Mouse (Mus musculus) layer of hippocampus, adult 8-10 months (tissue): ENCODE measurements around the gene Rreb1. TPM values are rescaled to one million over a fixed set of nuclear protein-coding genes. Genes with fewer than 3 reads are reported as not detected.

Experiments
- DNase-seq, 2 experiments: peaks; one replicate each; pipeline ENCODE4 v3.0.0; 2022; ENCODE audit warnings: low spot score in 2 of 2
- total RNA-seq, 4 experiments: library from RNA; stranded (reverse); gene quantifications; 2 replicates each; pipeline ENCODE4 v1.2.4; 2022

Gene Rreb1
- total RNA-seq, 4 experiments from 2014 or later: 70.8 to 99.4 (median 89.0) TPM

DNA sequence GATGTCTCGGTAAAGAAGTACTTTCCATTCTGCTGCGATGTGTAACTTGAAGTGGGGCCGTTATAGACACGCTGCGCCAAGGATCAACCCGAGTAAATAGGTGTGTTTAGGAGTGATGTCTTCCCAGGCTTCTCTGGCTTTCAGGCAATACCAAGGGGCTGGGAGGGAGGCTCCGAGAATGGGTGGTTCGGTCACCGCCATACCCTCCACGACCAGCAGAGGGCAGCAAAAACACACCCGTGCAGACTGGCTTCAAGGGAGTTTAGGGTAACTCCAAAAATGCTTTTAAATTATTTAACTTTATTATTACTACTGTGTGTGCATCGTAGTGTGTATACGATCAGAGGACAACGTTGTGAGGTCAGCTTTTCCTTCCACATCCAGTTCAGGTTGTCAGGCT is 191.1 kb downstream of the Rreb1 start:
- DNase-seq: peak; percentile 73 to 91

DNA sequence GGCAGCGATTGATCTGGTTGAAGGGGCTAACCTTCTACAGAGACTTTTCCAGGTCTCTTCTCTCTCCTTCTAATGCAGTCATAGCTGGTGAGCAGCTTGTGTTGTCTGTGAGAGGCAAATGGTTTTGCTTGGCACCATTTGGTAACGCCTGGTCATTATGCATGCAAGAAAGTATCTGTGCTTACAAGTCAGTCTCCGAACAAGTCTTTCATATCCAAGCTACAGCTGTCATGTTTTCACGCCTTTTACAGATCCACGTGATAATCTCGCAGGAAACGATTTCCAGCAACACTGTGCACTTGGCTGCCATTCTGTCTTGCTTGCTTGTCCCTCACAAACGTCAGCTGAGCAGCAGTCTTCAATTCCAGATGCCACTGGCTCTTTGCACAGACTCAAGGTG is 191.8 kb downstream of the Rreb1 start:
- DNase-seq: peak in 1 of 2 experiments; percentile 49

DNA sequence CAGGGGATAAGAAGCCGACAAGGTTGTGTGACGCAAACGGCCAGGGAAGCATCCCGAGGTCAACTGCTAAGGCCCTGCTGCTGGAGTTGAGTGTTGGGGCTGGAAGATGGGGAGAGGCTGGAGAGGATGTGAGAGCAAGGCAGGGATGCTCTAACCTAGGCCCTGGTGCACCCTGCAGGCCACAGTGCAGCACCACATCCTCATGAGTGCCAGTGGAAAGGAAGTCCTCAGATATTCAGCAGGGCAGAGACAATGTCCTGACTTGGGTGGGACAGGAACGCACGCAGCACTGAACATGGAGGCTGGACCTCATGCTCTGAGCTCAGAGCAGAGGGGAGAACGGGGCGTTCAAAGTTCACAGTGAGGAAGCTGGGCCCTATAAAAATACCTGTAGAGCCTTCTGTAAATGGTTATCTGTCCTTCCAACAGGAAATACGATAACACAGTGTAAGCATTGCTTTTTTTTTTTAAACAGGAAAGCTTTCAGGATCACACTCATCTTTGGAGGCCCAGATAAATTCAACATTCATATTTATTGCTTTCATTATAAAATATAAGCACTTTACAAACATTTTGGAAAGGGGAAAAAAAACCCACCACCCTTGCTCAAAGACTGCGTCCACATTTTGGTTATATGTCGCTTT is 192.8 kb downstream of the Rreb1 start:
- DNase-seq: no peak

- no peak for DNase-seq
These were observed 195.8 kb downstream of the Rreb1 start for GRCm38 (mm10) chr13:37974036-37974435.

DNA sequence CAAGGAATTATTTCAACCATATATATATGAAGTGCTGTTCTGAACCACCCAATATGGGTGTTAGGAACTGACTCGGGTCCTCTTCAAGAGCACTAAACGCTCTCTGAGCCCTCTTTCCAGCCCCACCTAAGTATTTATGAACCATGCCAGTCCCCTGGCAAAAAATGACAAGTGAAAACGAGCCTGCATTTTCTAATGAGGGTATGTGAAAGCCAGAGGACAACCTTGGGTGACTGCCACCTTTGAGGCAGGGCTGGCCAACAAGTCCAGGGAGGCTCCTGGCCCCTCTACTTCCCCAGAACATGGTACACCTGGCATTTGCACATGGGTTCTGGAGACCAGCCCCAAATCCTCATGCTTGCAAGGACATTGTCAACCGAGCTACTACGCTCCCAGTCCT is 196.5 kb downstream of the Rreb1 start:
- DNase-seq: no peak

DNA sequence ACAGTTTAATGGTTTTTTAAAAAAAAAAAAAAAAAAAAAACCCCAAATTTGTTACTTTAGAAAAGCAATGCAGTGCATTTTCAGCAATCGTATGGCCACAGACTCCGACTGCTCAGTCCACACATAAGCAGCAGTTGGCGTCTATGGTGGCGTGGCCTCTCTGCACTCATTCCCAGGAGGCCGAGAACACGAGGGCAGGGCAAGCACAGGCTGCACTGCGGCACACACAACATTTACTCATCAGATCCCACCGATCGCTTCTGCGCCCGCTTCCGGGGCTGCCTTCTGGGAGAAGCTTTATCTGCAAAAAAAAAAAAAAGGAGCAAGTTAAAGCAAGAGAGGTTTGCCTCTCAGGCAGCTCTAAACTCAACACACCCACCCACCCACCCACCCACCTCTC is 201.3 kb downstream of the Rreb1 start:
- DNase-seq: no peak

DNA sequence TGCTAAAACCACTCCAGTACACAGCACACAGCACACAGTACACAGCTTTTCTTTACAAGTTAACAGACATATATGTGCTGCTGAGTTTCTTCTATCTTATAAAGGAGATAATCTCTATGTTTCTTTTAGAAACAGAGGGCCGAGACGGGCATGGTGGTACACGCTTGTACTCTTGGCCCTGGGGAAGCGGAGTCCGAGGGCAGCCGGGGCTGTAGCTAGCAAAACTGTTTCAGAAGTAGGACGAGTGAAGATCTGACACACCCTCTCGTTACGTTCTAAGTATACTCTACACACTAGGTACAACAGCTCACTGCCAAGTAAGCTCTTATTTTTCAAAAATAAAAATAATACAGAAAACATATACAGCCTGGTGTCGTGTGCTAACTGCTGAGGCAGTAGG is 202.1 kb downstream of the Rreb1 start:
- no peak for DNase-seq

GRCm38 (mm10) chr13:37981063-37981462 is 202.9 kb downstream of the Rreb1 start:
- DNase-seq: no peak

DNA sequence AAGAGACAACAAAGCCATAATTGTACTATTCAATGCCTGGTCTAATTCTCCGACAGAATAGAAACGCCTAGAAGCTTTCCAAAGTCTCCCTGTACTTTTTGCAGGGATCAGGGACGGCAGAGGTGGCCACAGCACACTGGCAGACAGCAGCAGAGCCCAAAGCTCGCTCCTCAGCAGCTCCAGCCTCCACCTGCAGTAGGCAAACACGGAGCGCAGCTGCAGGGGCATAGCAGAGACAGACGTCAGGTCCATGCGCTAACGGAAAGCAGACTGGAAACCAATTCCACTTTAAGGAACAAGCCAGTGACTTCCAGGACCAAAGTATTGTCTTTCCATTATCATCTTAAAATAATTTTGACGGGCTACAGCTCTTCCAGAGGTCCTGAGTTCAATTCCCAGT is 208.0 kb downstream of the Rreb1 start:
- DNase-seq: no peak

- no peak for DNase-seq
These were observed 211.5 kb downstream of the Rreb1 start for GRCm38 (mm10) chr13:37989701-37990100.

DNA sequence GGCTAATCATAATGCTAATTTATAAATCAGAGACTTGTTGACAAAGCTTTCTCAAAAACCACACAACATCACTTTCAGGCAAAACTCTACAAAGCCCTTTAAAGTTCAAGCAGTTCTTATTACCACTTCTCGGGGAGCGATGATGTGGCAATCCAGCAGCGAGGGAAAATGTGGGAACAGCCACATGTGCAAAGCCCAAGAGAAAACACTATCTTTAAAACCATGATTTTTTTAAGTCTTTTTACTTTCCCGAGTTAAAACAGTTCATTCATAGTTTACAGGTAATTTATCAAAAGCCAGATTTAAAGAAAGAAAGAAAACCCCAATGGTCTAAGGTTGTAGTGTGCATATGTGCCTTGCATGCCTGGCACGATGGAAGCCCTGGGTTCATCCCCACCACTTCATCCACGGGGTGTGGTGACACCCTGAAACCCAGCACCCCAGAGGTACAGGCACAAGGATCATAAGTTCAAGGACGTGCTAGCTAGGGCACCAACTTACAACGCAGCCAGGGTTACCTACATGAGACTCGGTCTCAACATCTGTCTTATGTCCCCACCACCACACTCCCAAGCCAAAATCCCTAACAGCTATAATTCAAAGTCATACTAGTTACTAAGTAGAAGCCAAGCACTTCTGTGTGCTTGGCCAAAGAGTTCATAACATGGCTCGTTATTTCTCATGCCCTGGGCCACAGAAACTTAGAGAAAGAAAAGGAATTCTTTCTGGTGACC is 214.6 kb downstream of the Rreb1 start:
- no peak for DNase-seq

DNA sequence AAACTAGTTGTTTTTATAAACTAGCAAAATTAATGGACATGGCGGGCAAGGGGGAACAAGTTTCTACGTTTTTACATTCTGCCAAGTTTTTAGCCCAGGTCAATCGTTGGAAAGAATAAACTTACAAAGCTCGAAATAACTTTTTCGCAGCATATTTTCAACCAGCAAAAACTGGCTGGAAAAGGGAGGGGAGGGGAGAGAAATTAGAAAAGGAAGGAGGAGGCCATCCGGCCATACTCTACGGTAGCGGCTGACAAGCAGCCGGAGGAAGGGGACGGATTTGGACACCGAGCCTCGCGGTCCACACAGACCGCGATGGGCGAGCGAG is 215.1 kb downstream of the Rreb1 start:
- DNase-seq: no peak

GRCm38 (mm10) chr13:37993704-37994404 is 215.7 kb downstream of the Rreb1 start, which contains the start of gene Ssr1:
Ssr1 (minus strand) TSS chr13:37994217.
- peak; percentile 89 to 92 for DNase-seq

- DNase-seq: no peak
These were observed 216.2 kb downstream of the Rreb1 start for GRCm38 (mm10) chr13:37994405-37994749.

DNA sequence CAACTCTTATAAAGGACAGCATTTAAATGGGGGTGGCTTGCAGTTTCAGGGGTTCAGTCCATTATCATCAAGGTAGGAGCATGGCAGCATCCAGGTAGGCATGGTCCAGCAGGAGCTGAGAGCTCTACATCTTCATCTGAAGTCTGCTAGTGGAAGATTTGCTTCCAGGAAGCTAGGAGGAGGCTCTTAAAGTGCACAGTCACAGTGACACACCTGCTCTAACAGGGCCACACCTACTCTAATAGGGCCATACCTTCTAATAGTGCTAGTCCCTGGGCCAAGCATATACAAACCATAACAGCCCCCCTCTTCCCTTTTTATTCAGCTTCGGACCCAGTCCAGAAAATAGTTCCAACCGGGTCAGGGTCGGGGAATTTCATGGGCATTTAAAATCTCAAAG is 221.5 kb downstream of the Rreb1 start:
- no peak for DNase-seq

Other genes starting within 250 kb of the Rreb1 start
- gene Ssr1, start 215.8 kb downstream of the Rreb1 start, total RNA-seq: 100 to 1,000 TPM in 1 of 4 experiments, 10 to 100 TPM in 3; 92.0 to 103 (median 98.7) TPM